Mouse (Mus musculus): Measurements from ENCODE around the gene Fam192a.

DNA sequence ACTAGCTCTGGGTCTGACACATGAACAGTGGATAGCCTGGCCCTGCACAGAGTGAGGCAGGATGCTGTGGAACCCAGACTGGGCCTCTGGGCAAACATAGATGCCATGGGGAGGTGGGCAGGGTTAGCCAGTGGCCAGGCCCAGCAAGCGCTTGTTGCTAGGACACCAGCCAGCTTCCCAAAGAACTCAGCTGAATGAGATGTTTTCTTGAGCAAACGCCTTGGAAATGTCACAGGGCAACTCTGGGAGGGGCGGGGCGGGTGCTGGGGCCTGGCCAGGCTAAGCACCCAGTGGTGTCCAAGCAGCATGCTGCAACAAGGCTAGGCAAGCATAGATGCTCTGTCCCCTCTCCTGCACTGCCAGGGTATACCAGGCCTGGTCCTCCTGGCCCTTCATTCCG lies 40.5 kb downstream of the Fam192a start:
- no peak for TF ChIP-seq CTCF (IDR thresholded peaks at IDR 0.05; ENCODE audit: extremely low read depth, insufficient read depth, insufficient read length, insufficient replicate concordance)
- TF ChIP-seq POLR2A (IDR thresholded peaks at IDR 0.05; ENCODE audit: low read depth, low read length), result no peak
